Mouse (Mus musculus) kidney, postnatal 0 days (tissue): Measurements from ENCODE around the gene Pan3. TPM values are rescaled to one million over a fixed set of nuclear protein-coding genes. Genes with fewer than 3 reads are reported as not detected.

Experiments
- ATAC-seq: fragments of 200-750 bp; cut with Nextera tagmentation; replicated peaks from 2 replicates; pipeline ENCODE4 v1.8.0; 2017; ENCODE audit warnings: low read depth, moderate number of reproducible peaks, moderate TSS enrichment, moderate library complexity; ENCODE audit not compliant: low FRiP score
- DNase-seq: peaks from one replicate; pipeline ENCODE4 v3.0.0-alpha.2; 2016; ENCODE audit warnings: low spot score
- H3K27ac ChIP-seq: fragments of 300-500 bp; sonication (generic); 2 replicates; pipeline ENCODE4 v1.5.1; 2014; ENCODE audit warnings: mild to moderate bottlenecking
- H3K27me3 ChIP-seq: fragments of 300-500 bp; sonication (generic); 2 replicates; pipeline ENCODE4 v1.6.1; 2014; ENCODE audit warnings: low read length, mixed read lengths; ENCODE audit not compliant: insufficient read depth
- H3K36me3 ChIP-seq: fragments of 300-500 bp; sonication (generic); 2 replicates; pipeline ENCODE4 v1.6.1; 2014; ENCODE audit warnings: low read length, mixed read lengths; ENCODE audit not compliant: insufficient read depth
- H3K4me1 ChIP-seq: fragments of 300-500 bp; sonication (generic); replicated peaks from 2 replicates; pipeline ENCODE4 v1.6.1; 2014; ENCODE audit warnings: antibody characterized with exemption, low read length, mixed read lengths; ENCODE audit not compliant: insufficient read depth
- H3K4me2 ChIP-seq: fragments of 300-500 bp; sonication (generic); 2 replicates; pipeline ENCODE4 v1.6.1; 2014; ENCODE audit warnings: mild to moderate bottlenecking, low read length, moderate library complexity, mixed read lengths
- H3K4me3 ChIP-seq: fragments of 300-500 bp; sonication (generic); replicated peaks from 2 replicates; pipeline ENCODE4 v1.5.1; 2014; ENCODE audit warnings: low read depth, low read length
- H3K9ac ChIP-seq: fragments of 300-500 bp; sonication (generic); 2 replicates; pipeline ENCODE4 v1.6.1; 2014; ENCODE audit warnings: low read depth, low read length
- H3K9me3 ChIP-seq: fragments of 300-500 bp; sonication (generic); replicated peaks from 2 replicates; pipeline ENCODE4 v1.6.1; 2016; ENCODE audit warnings: low read length, inconsistent platforms, mixed read lengths
- CTCF ChIP-seq: IDR thresholded peaks from 2 replicates; pipeline ENCODE4 v1.5.1; 2016; ENCODE audit warnings: antibody characterized with exemption, low read depth, mild to moderate bottlenecking, moderate library complexity
- WGBS: fragments of 180-500 bp; shearing (Covaris S2); extraction: QIAGEN DNeasy Blood & Tissue Kit; methylation state at CpG from one replicate; pipeline ENCODE4 v1.1.7; 2014; 5-methylcytosine and 5-hydroxymethylcytosine counted together
- polyA plus RNA-seq: library from polyadenylated mRNA; unstranded; fragments of >200 nt; fragmentation: Nextera tagmentation; extraction: Ambion mirVana; gene quantifications from 2 replicates; pipeline ENCODE4 v1.2.1, GENCODE M21; 2015

Pan3 gene
- polyA plus RNA-seq, 1 experiment from 2014 or later: 69.9 TPM

- Histone ChIP-seq H3K4me1 (no peaks in the 10 kb centered on the region), H3K27me3 (no peaks in the 10 kb centered on the region), H3K9ac (no peak overlapping the region), H3K36me3 (no peaks in the 10 kb centered on the region), H3K4me3 (no peak overlapping the region), H3K9me3 (no peaks in the 10 kb centered on the region), H3K4me2 (no peak overlapping the region), H3K27ac (no peak overlapping the region)
- no peak for DNase-seq
- WGBS: 94% methylated on average over 5 of the region's 5 CpGs
- ATAC-seq: no peak
- no peak for TF ChIP-seq CTCF
These were observed 41.2 kb downstream of the Pan3 start for GRCm38 (mm10) chr5:147471163-147471562.

- DNase-seq: no peak
- no peaks in the 10 kb centered on the region for H3K9me3 ChIP-seq
- no peak overlapping the region for H3K27ac ChIP-seq
- H3K4me1 ChIP-seq: no peaks in the 10 kb centered on the region
- H3K36me3 ChIP-seq: no peaks in the 10 kb centered on the region
- H3K4me3 ChIP-seq: no peak overlapping the region
- H3K9ac ChIP-seq: no peak overlapping the region
- H3K27me3 ChIP-seq: no peaks in the 10 kb centered on the region
- no peak for ATAC-seq
- 63% methylated on average over 6 of the region's 6 CpGs for WGBS
- TF ChIP-seq CTCF: no peak
- H3K4me2 ChIP-seq: no peak overlapping the region
These were observed 43.1 kb downstream of the Pan3 start for GRCm38 (mm10) chr5:147473071-147473470.

- Histone ChIP-seq H3K9ac (no peak overlapping the region), H3K27ac (no peak overlapping the region), H3K27me3 (no peaks in the 10 kb centered on the region), H3K4me3 (no peak overlapping the region), H3K4me2 (no peak overlapping the region), H3K4me1 (no peaks in the 10 kb centered on the region), H3K9me3 (no peaks in the 10 kb centered on the region), H3K36me3 (no peaks in the 10 kb centered on the region)
- WGBS: 78% methylated on average over 3 of the region's 3 CpGs
- no peak for TF ChIP-seq CTCF
- no peak for ATAC-seq
- no peak for DNase-seq
These were observed 43.9 kb downstream of the Pan3 start for GRCm38 (mm10) chr5:147473856-147474255.

- no peak overlapping the region for H3K27ac ChIP-seq
- H3K9me3 ChIP-seq: no peaks in the 10 kb centered on the region
- DNase-seq: no peak
- no peak overlapping the region for H3K9ac ChIP-seq
- no peaks in the 10 kb centered on the region for H3K4me1 ChIP-seq
- H3K4me3 ChIP-seq: no peak overlapping the region
- no peak for ATAC-seq
- no peaks in the 10 kb centered on the region for H3K27me3 ChIP-seq
- no peak for TF ChIP-seq CTCF
- no peak overlapping the region for H3K4me2 ChIP-seq
- no peaks in the 10 kb centered on the region for H3K36me3 ChIP-seq
- WGBS: 91% methylated on average over 5 of the region's 5 CpGs
These were observed 46.1 kb downstream of the Pan3 start for GRCm38 (mm10) chr5:147476109-147476508.

- WGBS: 94% methylated on average over 9 of the region's 9 CpGs
These were observed 47.1 kb downstream of the Pan3 start for GRCm38 (mm10) chr5:147477106-147477505.

GRCm38 (mm10) chr5:147479341-147479740, 49.4 kb downstream of the Pan3 start:
- ATAC-seq (no peak), DNase-seq (no peak)
- Histone ChIP-seq H3K9ac (no peak overlapping the region), H3K27ac (no peak overlapping the region), H3K4me1 (no peaks in the 10 kb centered on the region), H3K36me3 (no peaks in the 10 kb centered on the region), H3K27me3 (no peaks in the 10 kb centered on the region), H3K4me2 (no peak overlapping the region), H3K9me3 (no peaks in the 10 kb centered on the region), H3K4me3 (no peak overlapping the region)
- WGBS: 94% methylated on average over 2 of the region's 2 CpGs
- no peak for TF ChIP-seq CTCF

More at GRCm38 (mm10) chr5:147477106-147477505, 47.1 kb downstream of the Pan3 start:
- Histone ChIP-seq H3K4me1 (no peaks in the 10 kb centered on the region), H3K4me2 (no peak overlapping the region), H3K27me3 (no peaks in the 10 kb centered on the region), H3K36me3 (no peaks in the 10 kb centered on the region), H3K9me3 (no peaks in the 10 kb centered on the region), H3K4me3 (no peak overlapping the region), H3K27ac (no peak overlapping the region), H3K9ac (no peak overlapping the region)
- ATAC-seq (no peak), DNase-seq (no peak)
- TF ChIP-seq CTCF: no peak

- H3K4me3 ChIP-seq: no peak overlapping the region
- no peaks in the 10 kb centered on the region for H3K9me3 ChIP-seq
- WGBS: 66% methylated on average over 3 of the region's 3 CpGs
- no peak for ATAC-seq
- no peak overlapping the region for H3K27ac ChIP-seq
- TF ChIP-seq CTCF: peak; percentile 60
- DNase-seq: peak; percentile 53
- no peak overlapping the region for H3K9ac ChIP-seq
- H3K27me3 ChIP-seq: no peaks in the 10 kb centered on the region
- H3K4me2 ChIP-seq: no peak overlapping the region
- no peaks in the 10 kb centered on the region for H3K4me1 ChIP-seq
- 0 out of 2 replicates have a peak, but pooled peaks cover 2% of the 10 kb centered on the region for H3K36me3 ChIP-seq
These were observed 54.2 kb downstream of the Pan3 start for GRCm38 (mm10) chr5:147484142-147484541.
